Mouse (Mus musculus) limb, embryonic 12.5 days (tissue): Measurements from ENCODE around the gene 1700029F12Rik. TPM values are rescaled to one million over a fixed set of nuclear protein-coding genes. Genes with fewer than 3 reads are reported as not detected.

Experiments
- ATAC-seq: fragments of 200-750 bp; cut with Nextera tagmentation; 2 replicates; pipeline ENCODE4 v1.8.0; 2017; ENCODE audit warnings: low read depth, moderate TSS enrichment; ENCODE audit not compliant: insufficient number of reproducible peaks, insufficient read depth, low FRiP score, low TSS enrichment
- H3K27ac ChIP-seq: fragments of 300-500 bp; sonication (generic); 2 replicates; pipeline ENCODE4 v1.5.1; 2016; ENCODE audit warnings: mild to moderate bottlenecking, moderate library complexity
- H3K27me3 ChIP-seq: fragments of 300-500 bp; sonication (generic); 2 replicates; pipeline ENCODE4 v1.6.1; 2016; ENCODE audit warnings: mild to moderate bottlenecking, moderate library complexity
- H3K36me3 ChIP-seq: fragments of 300-500 bp; sonication (generic); 2 replicates; pipeline ENCODE4 v1.6.1; 2016; ENCODE audit warnings: mild to moderate bottlenecking, moderate library complexity
- H3K4me1 ChIP-seq: fragments of 300-500 bp; sonication (generic); replicated peaks from 2 replicates; pipeline ENCODE4 v1.6.1; 2016
- H3K4me2 ChIP-seq: fragments of 300-500 bp; sonication (generic); 2 replicates; pipeline ENCODE4 v1.6.1; 2016; ENCODE audit warnings: mild to moderate bottlenecking, moderate library complexity
- H3K4me3 ChIP-seq: fragments of 300-500 bp; sonication (generic); replicated peaks from 2 replicates; pipeline ENCODE4 v1.5.1; 2016; ENCODE audit warnings: mild to moderate bottlenecking
- H3K9ac ChIP-seq: fragments of 300-500 bp; sonication (generic); replicated peaks from 2 replicates; pipeline ENCODE4 v1.6.1; 2016; ENCODE audit warnings: mild to moderate bottlenecking, moderate library complexity
- H3K9me3 ChIP-seq: fragments of 300-500 bp; sonication (generic); 2 replicates; pipeline ENCODE4 v1.6.1; 2016; ENCODE audit warnings: mild to moderate bottlenecking, moderate library complexity
- WGBS: fragments of 180-500 bp; shearing (Covaris S2); methylation state at CpG from one replicate; pipeline ENCODE4 v1.1.7; 2016; 5-methylcytosine and 5-hydroxymethylcytosine counted together
- polyA plus RNA-seq: library from polyadenylated mRNA; unstranded; fragments of >200 nt; fragmentation: Nextera tagmentation; extraction: Ambion mirVana; gene quantifications from 2 replicates; pipeline ENCODE4 v1.2.1, GENCODE M21; 2016

The 1700029F12Rik gene
- not detected in 2 replicates for polyA plus RNA-seq

GRCm38 (mm10) chr13:97034262-97034661, at the start of gene 1700029F12Rik:
Gene 1700029F12Rik (minus strand): TSS chr13:97034362.
- Histone ChIP-seq H3K4me3 (no peak within 1 kb of the TSS), H3K4me2 (no peak within 1 kb of the TSS), H3K27ac (no peak within 1 kb of the TSS), H3K9ac (no peak within 1 kb of the TSS), H3K36me3 (no peaks in the 10 kb centered on the region), H3K4me1 (no peaks in the 10 kb centered on the region), H3K27me3 (no peaks in the 10 kb centered on the region), H3K9me3 (no peaks in the 10 kb centered on the region)
- ATAC-seq, result no peak
- 73% methylated on average over 2 of the region's 2 CpGs for WGBS

DNA sequence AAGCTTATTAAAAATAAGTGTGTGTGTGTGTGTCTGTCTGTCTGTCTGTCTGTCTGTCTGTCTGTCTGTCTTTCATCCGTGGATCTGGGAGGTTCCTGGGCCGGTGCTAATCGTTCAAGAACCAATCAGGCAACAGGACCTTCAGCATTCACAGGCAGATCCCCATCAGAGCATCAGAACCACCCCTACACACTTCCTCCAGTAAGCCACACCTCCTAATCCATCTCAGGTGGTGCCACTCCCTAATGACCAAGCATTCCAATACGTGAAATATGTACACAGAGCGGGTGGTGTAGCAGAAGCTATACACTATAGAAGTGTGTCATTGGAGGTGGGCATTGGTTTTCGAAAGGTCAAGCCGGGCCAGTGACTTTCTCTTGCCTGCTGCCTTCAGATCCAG, 48.3 kb upstream of the 1700029F12Rik start:
- ATAC-seq, result no peak
- no peak overlapping the region for H3K4me2 ChIP-seq
- WGBS, result 91% methylated on average over 7 of the region's 7 CpGs
- H3K4me3 ChIP-seq, result no peak overlapping the region
- no peaks in the 10 kb centered on the region for H3K9me3 ChIP-seq
- no peak overlapping the region for H3K27ac ChIP-seq
- H3K4me1 ChIP-seq, result no peaks in the 10 kb centered on the region
- no peaks in the 10 kb centered on the region for H3K36me3 ChIP-seq
- no peaks in the 10 kb centered on the region for H3K27me3 ChIP-seq
- H3K9ac ChIP-seq, result no peak overlapping the region

- H3K4me3 ChIP-seq, result no peak overlapping the region
- no peaks in the 10 kb centered on the region for H3K27me3 ChIP-seq
- 93% methylated on average over 3 of the region's 3 CpGs for WGBS
- no peak overlapping the region for H3K4me2 ChIP-seq
- no peaks in the 10 kb centered on the region for H3K36me3 ChIP-seq
- ATAC-seq, result no peak
- H3K9ac ChIP-seq, result no peak overlapping the region
- H3K27ac ChIP-seq, result no peak overlapping the region
- no peaks in the 10 kb centered on the region for H3K4me1 ChIP-seq
- no peaks in the 10 kb centered on the region for H3K9me3 ChIP-seq
Observed at GRCm38 (mm10) chr13:97080615-97081014, 46.5 kb upstream of the 1700029F12Rik start.

DNA sequence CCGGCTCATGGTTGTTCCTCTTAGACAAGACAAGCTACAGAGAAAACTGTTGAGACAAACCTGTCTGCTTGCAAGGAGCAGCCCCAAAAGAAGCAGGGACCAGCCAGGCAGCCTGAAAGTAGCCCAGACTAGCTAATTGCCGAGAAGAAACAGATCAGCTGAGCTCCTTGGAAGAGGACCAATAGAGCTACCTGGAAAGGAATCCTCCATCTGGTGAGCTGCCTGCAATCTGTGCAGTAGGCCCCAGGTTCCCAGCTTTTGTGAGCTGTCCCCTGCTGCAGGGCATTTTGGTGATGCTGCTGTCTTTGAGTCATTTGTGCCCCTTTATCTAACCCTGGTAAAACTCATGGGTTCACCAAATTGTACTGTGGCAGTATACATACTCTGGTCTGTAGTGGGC, 46.0 kb upstream of the 1700029F12Rik start:
- H3K4me1 ChIP-seq, result no peaks in the 10 kb centered on the region
- H3K9ac ChIP-seq, result no peak overlapping the region
- no peaks in the 10 kb centered on the region for H3K27me3 ChIP-seq
- H3K9me3 ChIP-seq, result no peaks in the 10 kb centered on the region
- ATAC-seq, result no peak
- H3K4me2 ChIP-seq, result no peak overlapping the region
- 77% methylated on average over 2 of the region's 2 CpGs for WGBS
- no peak overlapping the region for H3K27ac ChIP-seq
- no peak overlapping the region for H3K4me3 ChIP-seq
- H3K36me3 ChIP-seq, result no peaks in the 10 kb centered on the region

- Histone ChIP-seq H3K9me3 (no peaks in the 10 kb centered on the region), H3K4me1 (no peaks in the 10 kb centered on the region; the same call in 1 of the 2 replicates), H3K36me3 (no peaks in the 10 kb centered on the region), H3K9ac (no peak overlapping the region), H3K4me3 (no peak overlapping the region), H3K4me2 (no peak overlapping the region), H3K27me3 (no peaks in the 10 kb centered on the region; the same call in 1 of the 2 replicates), H3K27ac (no peak overlapping the region)
- WGBS, result 92% methylated on average over 2 of the region's 2 CpGs
- ATAC-seq, result no peak
Observed at GRCm38 (mm10) chr13:97077556-97077955, 43.4 kb upstream of the 1700029F12Rik start.

DNA sequence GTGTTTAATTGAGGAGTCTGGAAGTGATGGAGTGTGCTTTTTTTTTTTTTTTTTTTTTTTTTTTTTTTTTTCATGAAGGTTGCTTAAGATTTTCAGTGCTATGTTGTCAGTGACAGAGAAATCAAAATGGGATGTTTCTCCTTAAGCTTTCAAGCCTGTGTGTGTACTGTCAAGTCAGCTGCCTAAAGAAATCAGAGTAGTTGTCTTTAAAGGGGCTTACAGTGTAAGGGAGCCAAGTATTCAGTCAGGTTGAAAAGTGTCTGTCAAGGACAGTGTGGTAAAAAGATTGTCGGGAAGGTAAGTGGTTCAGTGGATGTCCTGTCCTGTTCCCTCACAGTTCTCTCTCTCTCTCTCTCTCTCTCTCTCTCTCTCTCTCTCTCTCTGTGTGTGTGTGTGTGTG, 39.3 kb upstream of the 1700029F12Rik start:
- peaks cover 16% of the 10 kb centered on the region for H3K27me3 ChIP-seq
- no peak overlapping the region for H3K4me3 ChIP-seq
- no peaks in the 10 kb centered on the region for H3K36me3 ChIP-seq
- H3K4me2 ChIP-seq, result no peak overlapping the region
- H3K9me3 ChIP-seq, result no peaks in the 10 kb centered on the region
- no peak overlapping the region for H3K27ac ChIP-seq
- H3K9ac ChIP-seq, result no peak overlapping the region
- ATAC-seq, result no peak
- peaks cover 3% of the 10 kb centered on the region; the same call in 1 of the 2 replicates for H3K4me1 ChIP-seq
- 75% methylated on average over 1 of the region's 1 CpGs for WGBS

DNA sequence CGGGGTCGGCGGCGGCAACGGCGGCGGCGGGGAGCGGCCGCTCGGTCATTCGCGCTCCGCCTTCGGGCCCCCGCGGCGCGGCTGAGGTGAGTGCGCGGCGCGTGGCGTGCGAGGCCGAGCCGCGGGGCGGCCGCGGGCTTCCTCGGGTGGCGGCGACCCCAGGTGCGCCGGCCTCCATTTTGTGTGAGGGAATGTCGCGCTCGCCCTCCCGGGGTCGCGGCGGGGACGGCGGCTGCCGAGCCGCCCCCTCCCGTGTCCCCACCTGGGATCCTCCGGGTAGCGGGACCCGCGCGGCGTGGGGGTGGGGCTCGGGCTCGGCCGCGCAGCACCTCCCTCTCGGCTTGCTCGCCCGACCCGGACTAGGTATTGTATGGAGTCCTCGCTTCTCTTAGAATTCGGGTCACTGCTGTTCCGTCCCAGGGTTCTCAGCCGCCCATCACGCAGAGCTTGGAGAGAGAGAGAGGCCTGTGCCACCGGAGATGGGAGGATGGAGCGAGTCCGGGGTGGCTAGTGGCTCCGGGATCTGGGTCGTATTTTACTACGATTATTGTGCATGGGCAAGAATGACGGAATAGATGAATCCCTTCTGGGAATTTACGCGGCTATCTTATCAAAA, 37.6 kb upstream of the 1700029F12Rik start:
- peak overlapping the region; percentile 78 for H3K9ac ChIP-seq
- peak overlapping the region; percentile 88 for H3K4me2 ChIP-seq
- ATAC-seq, result peak; percentile 69
- no peaks in the 10 kb centered on the region for H3K36me3 ChIP-seq
- peak overlapping the region; percentile 81 for H3K4me3 ChIP-seq
- H3K27me3 ChIP-seq, result peaks cover 19% of the 10 kb centered on the region
- no peaks in the 10 kb centered on the region for H3K9me3 ChIP-seq
- H3K27ac ChIP-seq, result no peak overlapping the region
- peaks cover 3% of the 10 kb centered on the region; the same call in 1 of the 2 replicates for H3K4me1 ChIP-seq
- under 1% methylated on average over 59 of the region's 76 CpGs for WGBS

DNA sequence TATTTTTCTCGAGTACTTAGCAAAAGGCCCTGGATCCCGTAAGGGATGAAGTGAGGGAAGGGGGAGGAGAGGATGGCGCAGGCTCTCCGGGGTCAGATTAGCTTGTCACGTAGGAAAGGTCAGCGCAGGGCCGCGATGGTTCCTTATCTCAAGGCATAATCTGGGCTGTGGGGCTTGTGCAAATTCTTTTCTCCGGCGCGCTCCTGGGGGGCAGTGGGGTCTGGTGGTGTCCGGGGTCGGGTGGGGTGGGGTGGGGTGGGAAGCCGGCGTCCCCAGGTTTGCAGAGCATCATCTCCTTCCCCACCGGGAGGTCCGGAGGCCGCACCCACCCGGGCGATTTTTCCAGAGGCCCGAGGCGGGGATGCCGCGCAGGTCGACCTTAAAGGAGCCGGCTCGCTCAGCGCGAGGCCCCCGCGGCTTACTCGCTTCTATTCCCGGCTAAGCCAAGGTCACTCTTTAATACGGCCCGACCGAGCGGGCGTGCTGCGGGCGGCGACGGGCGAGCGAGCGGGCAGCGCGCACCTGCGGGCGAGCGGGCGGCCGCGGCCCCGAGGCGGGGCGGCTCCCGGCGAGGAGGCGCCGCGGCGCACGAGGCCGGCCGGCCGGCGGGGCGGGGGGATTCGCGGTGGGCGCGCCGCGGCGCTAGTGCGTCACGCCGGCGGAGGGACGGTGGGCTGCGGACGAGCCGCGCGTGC, 36.9 kb upstream of the 1700029F12Rik start:
- H3K27ac ChIP-seq, result no peak overlapping the region
- under 1% methylated on average over 83 of the region's 85 CpGs for WGBS

DNA sequence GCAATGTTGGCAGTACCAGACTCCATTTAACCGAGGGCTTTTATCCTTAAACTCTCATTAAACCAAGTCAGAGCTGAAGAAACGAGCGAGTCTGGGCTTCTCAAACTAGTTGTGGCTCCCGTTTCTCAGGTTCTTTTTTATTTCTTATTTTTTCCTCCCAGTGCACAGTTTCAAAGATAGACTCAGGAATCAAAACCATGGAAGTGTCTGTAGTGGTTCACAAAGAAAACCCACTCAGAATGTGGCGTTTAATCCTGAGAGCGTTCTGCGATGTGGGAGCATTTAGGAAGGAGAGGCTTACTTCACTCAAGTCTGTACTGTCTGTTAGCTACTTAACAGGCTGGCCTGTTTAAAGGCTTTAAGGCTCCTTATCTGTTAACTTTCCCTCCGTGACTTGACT, 34.0 kb upstream of the 1700029F12Rik start:
- no peak overlapping the region for H3K4me3 ChIP-seq

More for the DNA sequence above, 36.9 kb upstream of the 1700029F12Rik start:
- peak overlapping the region; percentile 81 for H3K4me3 ChIP-seq
- H3K36me3 ChIP-seq, result no peaks in the 10 kb centered on the region
- ATAC-seq, result peak; percentile 58
- H3K9ac ChIP-seq, result peak overlapping the region; percentile 78
- H3K4me1 ChIP-seq, result peaks cover 3% of the 10 kb centered on the region; the same call in 1 of the 2 replicates
- peaks cover 21% of the 10 kb centered on the region for H3K27me3 ChIP-seq
- H3K9me3 ChIP-seq, result no peaks in the 10 kb centered on the region
- H3K4me2 ChIP-seq, result peak overlapping the region; percentile 88

GRCm38 (mm10) chr13:97067691-97068090, 33.5 kb upstream of the 1700029F12Rik start:
- no peak overlapping the region for H3K4me3 ChIP-seq
- H3K4me1 ChIP-seq, result peaks cover 3% of the 10 kb centered on the region
- ATAC-seq, result no peak
- WGBS, result 13% methylated on average over 6 of the region's 6 CpGs
- H3K36me3 ChIP-seq, result no peaks in the 10 kb centered on the region
- no peaks in the 10 kb centered on the region; the same call in 1 of the 2 replicates for H3K9me3 ChIP-seq
- peaks cover 21% of the 10 kb centered on the region for H3K27me3 ChIP-seq
- no peak overlapping the region for H3K4me2 ChIP-seq
- H3K9ac ChIP-seq, result no peak overlapping the region
- no peak overlapping the region for H3K27ac ChIP-seq

More for the DNA sequence above, 34.0 kb upstream of the 1700029F12Rik start:
- Histone ChIP-seq H3K4me1 (peaks cover 3% of the 10 kb centered on the region), H3K27me3 (peaks cover 21% of the 10 kb centered on the region), H3K9me3 (no peaks in the 10 kb centered on the region; the same call in 1 of the 2 replicates), H3K4me2 (no peak overlapping the region), H3K9ac (no peak overlapping the region), H3K36me3 (no peaks in the 10 kb centered on the region), H3K27ac (no peak overlapping the region)
- 36% methylated on average over 8 of the region's 8 CpGs for WGBS
- ATAC-seq, result no peak

DNA sequence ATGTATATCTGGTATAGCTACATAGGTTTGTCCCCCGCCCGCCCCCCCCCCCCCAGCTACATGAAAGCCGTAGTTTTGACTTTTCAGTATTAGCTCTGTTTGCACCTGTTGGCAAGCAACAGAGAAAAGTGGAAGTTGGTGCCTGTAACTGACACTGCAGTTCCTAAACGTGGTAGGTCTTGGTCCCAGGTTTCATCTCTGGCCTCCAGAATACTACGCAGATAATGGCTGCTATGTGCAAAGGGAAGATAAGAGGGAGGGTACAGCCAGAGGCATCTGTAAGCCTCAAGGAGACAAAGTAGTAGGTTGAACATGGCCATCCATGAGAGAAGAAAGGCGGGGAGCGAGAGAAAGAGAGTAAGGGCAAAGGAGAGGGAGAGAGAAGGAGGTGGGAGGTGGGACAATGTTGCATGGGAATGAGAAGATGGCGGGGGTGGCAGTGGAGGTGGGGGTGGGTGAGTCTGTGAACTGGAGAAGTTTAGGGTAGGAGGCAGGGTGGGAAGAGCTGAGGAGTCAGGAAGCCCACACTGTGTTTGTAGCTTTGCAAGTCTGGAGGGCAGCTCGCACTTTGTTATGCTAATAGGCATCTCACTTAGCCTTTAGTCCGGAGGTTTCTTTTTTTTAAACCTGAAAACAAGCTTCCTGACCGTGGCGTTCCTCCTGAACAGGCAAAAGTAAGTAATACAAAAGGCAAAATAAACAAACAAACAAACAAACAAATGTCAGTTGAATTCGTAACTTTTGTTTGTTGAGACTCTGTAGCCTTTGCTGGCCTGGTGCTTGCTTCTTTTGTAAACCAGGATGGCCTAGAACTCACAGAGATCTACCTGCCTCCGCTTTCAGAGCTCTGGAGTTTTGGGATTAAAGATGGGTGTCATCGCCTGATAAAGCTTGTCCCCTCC, 32.7 kb upstream of the 1700029F12Rik start, which contains the start of gene Fam169a:
Gene Fam169a, plus strand, starts transcription at position 638 of the 902 bp plus-strand sequence.
- Histone ChIP-seq H3K9me3 (no peaks in the 10 kb centered on the region; the same call in 1 of the 2 replicates), H3K27ac (no peak within 1 kb of the TSS), H3K27me3 (peaks cover 21% of the 10 kb centered on the region), H3K4me3 (no peak within 1 kb of the TSS), H3K36me3 (no peaks in the 10 kb centered on the region), H3K9ac (no peak within 1 kb of the TSS), H3K4me2 (no peak within 1 kb of the TSS), H3K4me1 (peaks cover 3% of the 10 kb centered on the region; the same call in 1 of the 2 replicates)
- 53% methylated on average over 15 of the region's 15 CpGs for whole genome bisulfite sequencing
- ATAC-seq, result no peak
